Mouse (Mus musculus) heart, adult 2 months (tissue): ENCODE measurements at regions not wholly inside any gene's neighbourhood (a gene's known extent, or its start where the extent isn't known, plus 50 kb on each side); places are given as distances from the start of the nearest gene placed in this dataset.

ENCODE experiments used
- DNase-seq, 2 experiments: peaks; one replicate each; pipeline ENCODE4 v3.0.0; 2021
- H3K27ac ChIP-seq: fragments of 200-600 bp; 2 replicates; pipeline ENCODE4 v1.8.1; 2022
- H3K27me3 ChIP-seq: fragments of 200-500 bp; 2 replicates; pipeline ENCODE4 v1.6.1; 2012; ENCODE audit warnings: mild to moderate bottlenecking, low read length, inconsistent platforms, mixed read lengths; ENCODE audit not compliant: control insufficient read depth, insufficient read depth
- H3K36me3 ChIP-seq: fragments of 200-500 bp; 2 replicates; pipeline ENCODE4 v1.6.1; 2012; ENCODE audit warnings: low read length, inconsistent platforms; ENCODE audit not compliant: control insufficient read depth, insufficient read depth
- H3K4me1 ChIP-seq: fragments of 200-500 bp; 2 replicates; pipeline ENCODE4 v1.6.1; 2011; ENCODE audit warnings: low read length; ENCODE audit not compliant: control insufficient read depth, insufficient read depth
- H3K4me3 ChIP-seq: fragments of 200-600 bp; 2 replicates; pipeline ENCODE4 v1.8.1; 2022
- H3K79me2 ChIP-seq: fragments of 200-500 bp; replicated peaks from 2 replicates; pipeline ENCODE4 v1.6.1; 2012; ENCODE audit warnings: mild to moderate bottlenecking, inconsistent platforms, low read length, moderate library complexity, mixed read lengths; ENCODE audit not compliant: control insufficient read depth, insufficient read depth
- H3K9ac ChIP-seq: fragments of 200-500 bp; 2 replicates; pipeline ENCODE4 v1.6.1; 2012; ENCODE audit warnings: low read depth, mild to moderate bottlenecking, control low read depth, inconsistent platforms, low read length, mixed read lengths
- CTCF ChIP-seq: fragments of 200-600 bp; IDR thresholded peaks from 2 replicates; pipeline ENCODE4 v1.8.1; 2022; ENCODE audit warnings: antibody characterized with exemption, mild to moderate bottlenecking, moderate library complexity
- EP300 ChIP-seq: fragments of 200-500 bp; IDR thresholded peaks from 2 replicates; pipeline ENCODE4 v1.6.1; 2011; ENCODE audit warnings: low read depth, low read length, control low read depth; ENCODE audit not compliant: insufficient read depth
- POLR2A ChIP-seq: fragments of 200-500 bp; IDR thresholded peaks from 2 replicates; pipeline ENCODE4 v1.6.1; 2011; ENCODE audit warnings: mild to moderate bottlenecking, low read depth, low read length, control low read depth; ENCODE audit not compliant: insufficient read depth
- WGBS: fragments of 180-500 bp; shearing (Covaris S2); methylation state at CpG from one replicate; pipeline ENCODE4 v1.1.7; 2018; 5-methylcytosine and 5-hydroxymethylcytosine counted together
- intact Hi-C: fragments of 180-260 bp; cut with DNase I; formaldehyde crosslinking; loops from one replicate; pipeline ENCODE4 v1.15.1; 2025

GRCm38 (mm10) chr7:72866966-72867754 is 508.1 kb upstream of the Rgma start:
- no peaks in the 10 kb centered on the region for H3K4me1 ChIP-seq
- no peaks in the 10 kb centered on the region for H3K36me3 ChIP-seq
- H3K4me3 ChIP-seq = no peak overlapping the region
- TF ChIP-seq EP300 = no peak
- no peak for TF ChIP-seq POLR2A
- no peak for TF ChIP-seq CTCF
- no peak overlapping the region for H3K9ac ChIP-seq
- no peaks in the 10 kb centered on the region for H3K27me3 ChIP-seq
- H3K79me2 ChIP-seq = no peaks in the 10 kb centered on the region
- intact Hi-C loops = no loop called here
- H3K27ac ChIP-seq = no peak overlapping the region
- 79% methylated on average over 6 of the region's 6 CpGs for WGBS
- no peak for DNase-seq

- Histone ChIP-seq H3K36me3 (no peaks in the 10 kb centered on the region), H3K79me2 (no peaks in the 10 kb centered on the region), H3K27me3 (no peaks in the 10 kb centered on the region), H3K4me3 (no peak overlapping the region), H3K4me1 (no peaks in the 10 kb centered on the region), H3K9ac (no peak overlapping the region), H3K27ac (no peak overlapping the region)
- intact Hi-C loops = no loop called here
- no peak for TF ChIP-seq EP300
- no peak for DNase-seq
- 88% methylated on average over 4 of the region's 4 CpGs for WGBS
Measured at GRCm38 (mm10) chr7:72869068-72869467, 506.2 kb upstream of the Rgma start.

- WGBS = 69% methylated on average over 6 of the region's 6 CpGs
- H3K79me2 ChIP-seq = no peaks in the 10 kb centered on the region
- H3K4me1 ChIP-seq = no peaks in the 10 kb centered on the region
- H3K36me3 ChIP-seq = no peaks in the 10 kb centered on the region
- H3K4me3 ChIP-seq = no peak overlapping the region
- DNase-seq = no peak
- no peaks in the 10 kb centered on the region for H3K27me3 ChIP-seq
- TF ChIP-seq EP300 (no peak), POLR2A (no peak), CTCF (no peak)
- intact Hi-C loops = no loop called here
- H3K27ac ChIP-seq = no peak overlapping the region
- H3K9ac ChIP-seq = no peak overlapping the region
Measured at GRCm38 (mm10) chr7:72900816-72901215, 474.5 kb upstream of the Rgma start.

GRCm38 (mm10) chr7:72905891-72906290 is 469.4 kb upstream of the Rgma start:
- H3K4me3 ChIP-seq = no peak overlapping the region
- no peak overlapping the region for H3K9ac ChIP-seq
- no peaks in the 10 kb centered on the region for H3K27me3 ChIP-seq
- H3K4me1 ChIP-seq = no peaks in the 10 kb centered on the region
- TF ChIP-seq POLR2A = no peak
- no peak for TF ChIP-seq CTCF
- TF ChIP-seq EP300 = no peak
- no peaks in the 10 kb centered on the region for H3K79me2 ChIP-seq
- WGBS = 59% methylated on average over 2 of the region's 2 CpGs
- no peaks in the 10 kb centered on the region for H3K36me3 ChIP-seq
- no peak for DNase-seq
- H3K27ac ChIP-seq = no peak overlapping the region
- intact Hi-C loops = no loop called here

GRCm38 (mm10) chr7:72906536-72906935 is 468.8 kb upstream of the Rgma start:
- no peak overlapping the region for H3K9ac ChIP-seq
- WGBS = 85% methylated on average over 4 of the region's 4 CpGs

GRCm38 (mm10) chr7:72926772-72927380 is 448.4 kb upstream of the Rgma start:
- intact Hi-C loops = no loop called here
- DNase-seq = no peak
- Histone ChIP-seq H3K27ac (no peak overlapping the region), H3K4me1 (no peaks in the 10 kb centered on the region), H3K27me3 (no peaks in the 10 kb centered on the region), H3K4me3 (no peak overlapping the region), H3K9ac (no peak overlapping the region), H3K79me2 (no peaks in the 10 kb centered on the region), H3K36me3 (no peaks in the 10 kb centered on the region)
- WGBS = 78% methylated on average over 20 of the region's 20 CpGs
- TF ChIP-seq POLR2A = no peak
- no peak for TF ChIP-seq EP300
- TF ChIP-seq CTCF = no peak

More at GRCm38 (mm10) chr7:72906536-72906935, 468.8 kb upstream of the Rgma start:
- TF ChIP-seq POLR2A (no peak), CTCF (no peak), EP300 (no peak)
- Histone ChIP-seq H3K36me3 (no peaks in the 10 kb centered on the region), H3K27ac (no peak overlapping the region), H3K79me2 (no peaks in the 10 kb centered on the region), H3K4me1 (no peaks in the 10 kb centered on the region), H3K4me3 (no peak overlapping the region), H3K27me3 (no peaks in the 10 kb centered on the region)
- DNase-seq = no peak
- intact Hi-C loops = no loop called here
